Mouse (Mus musculus) heart, adult 2 months (tissue): Measurements from ENCODE around the gene Bmpr1b. TPM values are rescaled to one million over a fixed set of nuclear protein-coding genes. Genes with fewer than 3 reads are reported as not detected.

ENCODE experiments used
- DNase-seq, 2 experiments: peaks; one replicate each; pipeline ENCODE4 v3.0.0; 2021
- H3K27ac ChIP-seq: fragments of 200-600 bp; 2 replicates; pipeline ENCODE4 v1.8.1; 2022
- H3K27me3 ChIP-seq: fragments of 200-500 bp; 2 replicates; pipeline ENCODE4 v1.6.1; 2012; ENCODE audit warnings: mild to moderate bottlenecking, low read length, inconsistent platforms, mixed read lengths; ENCODE audit not compliant: control insufficient read depth, insufficient read depth
- H3K36me3 ChIP-seq: fragments of 200-500 bp; 2 replicates; pipeline ENCODE4 v1.6.1; 2012; ENCODE audit warnings: low read length, inconsistent platforms; ENCODE audit not compliant: control insufficient read depth, insufficient read depth
- H3K4me1 ChIP-seq: fragments of 200-500 bp; 2 replicates; pipeline ENCODE4 v1.6.1; 2011; ENCODE audit warnings: low read length; ENCODE audit not compliant: control insufficient read depth, insufficient read depth
- H3K4me3 ChIP-seq: fragments of 200-600 bp; 2 replicates; pipeline ENCODE4 v1.8.1; 2022
- H3K79me2 ChIP-seq: fragments of 200-500 bp; replicated peaks from 2 replicates; pipeline ENCODE4 v1.6.1; 2012; ENCODE audit warnings: mild to moderate bottlenecking, inconsistent platforms, low read length, moderate library complexity, mixed read lengths; ENCODE audit not compliant: control insufficient read depth, insufficient read depth
- H3K9ac ChIP-seq: fragments of 200-500 bp; 2 replicates; pipeline ENCODE4 v1.6.1; 2012; ENCODE audit warnings: low read depth, mild to moderate bottlenecking, control low read depth, inconsistent platforms, low read length, mixed read lengths
- CTCF ChIP-seq: fragments of 200-600 bp; IDR thresholded peaks from 2 replicates; pipeline ENCODE4 v1.8.1; 2022; ENCODE audit warnings: antibody characterized with exemption, mild to moderate bottlenecking, moderate library complexity
- EP300 ChIP-seq: fragments of 200-500 bp; IDR thresholded peaks from 2 replicates; pipeline ENCODE4 v1.6.1; 2011; ENCODE audit warnings: low read depth, low read length, control low read depth; ENCODE audit not compliant: insufficient read depth
- POLR2A ChIP-seq: fragments of 200-500 bp; IDR thresholded peaks from 2 replicates; pipeline ENCODE4 v1.6.1; 2011; ENCODE audit warnings: mild to moderate bottlenecking, low read depth, low read length, control low read depth; ENCODE audit not compliant: insufficient read depth
- WGBS: fragments of 180-500 bp; shearing (Covaris S2); methylation state at CpG from one replicate; pipeline ENCODE4 v1.1.7; 2018; 5-methylcytosine and 5-hydroxymethylcytosine counted together
- intact Hi-C: fragments of 180-260 bp; cut with DNase I; formaldehyde crosslinking; loops from one replicate; pipeline ENCODE4 v1.15.1; 2025
- polyA plus RNA-seq: library from polyadenylated mRNA; depleted of rRNA; stranded (reverse); fragments of >200 nt; gene quantifications from 2 replicates; pipeline ENCODE4 v1.2.3, GENCODE M21; 2012
- total RNA-seq, 2 experiments: library from RNA; stranded (reverse); gene quantifications; 2 replicates each; pipeline ENCODE4 v1.2.3; 2021

The Bmpr1b gene
- total and polyA plus RNA-seq, 3 experiments, result 0.29 to 0.43 (median 0.30) TPM

- no peak for DNase-seq
- no peaks in the 10 kb centered on the region for H3K4me1 ChIP-seq
- H3K4me3 ChIP-seq, result no peak overlapping the region
- 84% methylated on average over 10 of the region's 10 CpGs for WGBS
- no peaks in the 10 kb centered on the region for H3K27me3 ChIP-seq
- H3K79me2 ChIP-seq, result no peaks in the 10 kb centered on the region
- no peak for TF ChIP-seq CTCF
- no peak for TF ChIP-seq EP300
- TF ChIP-seq POLR2A, result no peak
- H3K36me3 ChIP-seq, result no peaks in the 10 kb centered on the region
- H3K27ac ChIP-seq, result no peak overlapping the region
- intact Hi-C loops, result no loop called here
- no peak overlapping the region for H3K9ac ChIP-seq
Measured at GRCm38 (mm10) chr3:141872337-141873042, 296.7 kb downstream of the Bmpr1b start.

- DNase-seq, result no peak
- Histone ChIP-seq H3K4me3 (no peak overlapping the region), H3K9ac (no peak overlapping the region), H3K27me3 (no peaks in the 10 kb centered on the region), H3K4me1 (no peaks in the 10 kb centered on the region), H3K36me3 (no peaks in the 10 kb centered on the region), H3K79me2 (no peaks in the 10 kb centered on the region), H3K27ac (no peak overlapping the region)
- no peak for TF ChIP-seq EP300
- no peak for TF ChIP-seq CTCF
- TF ChIP-seq POLR2A, result no peak
- WGBS, result 71% methylated on average over 3 of the region's 3 CpGs
- intact Hi-C loops, result no loop called here
Measured at GRCm38 (mm10) chr3:141871805-141872204, 297.4 kb downstream of the Bmpr1b start.

- 14% methylated on average over 13 of the region's 13 CpGs for WGBS
- DNase-seq, result peak; percentile 4 to 16
- no peaks in the 10 kb centered on the region for H3K27me3 ChIP-seq
- H3K79me2 ChIP-seq, result no peaks in the 10 kb centered on the region
- intact Hi-C loops, result loop anchor here (2.0 to 5.0 kb wide), 2 partner anchors 412 to 614 kb away; no protein-coding TSS in a partner anchor
- no peak for TF ChIP-seq POLR2A
- peak; percentile 73 for TF ChIP-seq CTCF
- no peak overlapping the region for H3K4me3 ChIP-seq
- H3K36me3 ChIP-seq, result no peaks in the 10 kb centered on the region
- H3K4me1 ChIP-seq, result no peaks in the 10 kb centered on the region
- no peak overlapping the region for H3K27ac ChIP-seq
- no peak overlapping the region for H3K9ac ChIP-seq
Measured at GRCm38 (mm10) chr3:141862816-141863461, 306.3 kb downstream of the Bmpr1b start.

GRCm38 (mm10) chr3:141857123-141857522 is 312.1 kb downstream of the Bmpr1b start:
- no peak for TF ChIP-seq EP300
- Histone ChIP-seq H3K36me3 (no peaks in the 10 kb centered on the region), H3K27ac (no peak overlapping the region), H3K4me1 (no peaks in the 10 kb centered on the region), H3K4me3 (no peak overlapping the region), H3K79me2 (no peaks in the 10 kb centered on the region), H3K9ac (no peak overlapping the region), H3K27me3 (no peaks in the 10 kb centered on the region)
- DNase-seq, result no peak
- 64% methylated on average over 8 of the region's 8 CpGs for WGBS
- intact Hi-C loops, result no loop called here

GRCm38 (mm10) chr3:141854339-141854738 is 314.9 kb downstream of the Bmpr1b start:
- intact Hi-C loops, result no loop called here
- WGBS, result 83% methylated on average over 4 of the region's 4 CpGs
- TF ChIP-seq EP300 (no peak), CTCF (no peak), POLR2A (no peak)
- H3K9ac ChIP-seq, result no peak overlapping the region
- no peak overlapping the region for H3K27ac ChIP-seq
- no peaks in the 10 kb centered on the region for H3K27me3 ChIP-seq
- no peaks in the 10 kb centered on the region for H3K36me3 ChIP-seq
- no peak for DNase-seq
- no peaks in the 10 kb centered on the region for H3K4me1 ChIP-seq
- no peak overlapping the region for H3K4me3 ChIP-seq
- H3K79me2 ChIP-seq, result no peaks in the 10 kb centered on the region

GRCm38 (mm10) chr3:141850141-141850540 is 319.1 kb downstream of the Bmpr1b start:
- TF ChIP-seq POLR2A (no peak), CTCF (no peak), EP300 (no peak)
- Histone ChIP-seq H3K9ac (no peak overlapping the region), H3K4me3 (no peak overlapping the region), H3K27ac (no peak overlapping the region), H3K79me2 (no peaks in the 10 kb centered on the region), H3K27me3 (no peaks in the 10 kb centered on the region), H3K36me3 (no peaks in the 10 kb centered on the region), H3K4me1 (no peaks in the 10 kb centered on the region)
- 72% methylated on average over 7 of the region's 7 CpGs for WGBS
- no peak for DNase-seq
- intact Hi-C loops, result no loop called here
